Mouse (Mus musculus) kidney, adult 8-10 months (tissue): Measurements from ENCODE around the gene Dxo.
"Not testable (repeated sequence)": the region's sequence is repeated elsewhere in the genome, so short reads cannot be mapped to it uniquely, and the experiment has no call there.

ENCODE experiments used
- DNase-seq, 2 experiments: peaks; one replicate each; pipeline ENCODE4 v3.0.0; 2022

Dxo gene

DNA sequence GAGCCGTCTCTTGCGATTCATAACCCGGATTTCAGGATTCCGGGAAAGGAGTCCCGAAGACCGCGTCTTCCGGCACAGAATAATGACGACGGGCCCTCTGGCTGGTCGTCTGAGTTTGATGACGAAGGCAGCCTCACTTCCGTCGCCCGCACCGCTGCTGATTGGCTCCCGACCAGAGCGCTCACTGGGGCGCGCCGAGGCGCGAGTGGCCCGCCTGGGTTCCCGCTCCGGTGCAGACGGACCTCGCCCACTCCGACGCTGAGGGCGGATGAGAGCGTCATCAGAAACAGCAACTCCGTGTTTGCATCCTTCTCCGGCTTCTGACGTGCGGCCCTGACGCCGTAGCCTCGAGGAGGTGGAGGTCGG lies at the start of gene Dxo, which contains the start of gene Stk19:
TSS of gene Dxo (plus strand) at position 164 of the 366 bp plus-strand sequence.
TSS of gene Stk19 (minus strand) at position 90 of the 366 bp plus-strand sequence.
- peak; percentile 95 for DNase-seq

DNA sequence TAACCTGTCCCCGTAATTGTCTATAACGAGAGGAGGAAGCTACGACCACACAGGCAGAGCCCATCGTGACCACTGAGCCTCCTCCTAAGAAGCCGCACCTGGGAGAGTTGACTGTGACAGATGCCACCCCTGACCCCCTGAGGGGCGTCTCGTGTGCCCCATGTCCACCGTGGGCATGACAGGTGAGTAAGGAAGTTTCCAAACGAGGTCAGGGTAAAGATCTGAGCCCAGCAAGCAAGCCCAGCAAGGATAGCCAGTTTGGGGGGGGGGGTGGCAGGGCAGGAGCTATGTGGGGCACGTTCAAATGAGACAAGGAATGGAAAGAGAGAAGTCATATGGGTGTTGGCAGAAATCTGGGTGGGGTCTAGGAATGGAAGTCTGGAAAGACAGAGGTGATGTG lies 41.8 kb upstream of the Dxo start:
- DNase-seq, result no peak

DNA sequence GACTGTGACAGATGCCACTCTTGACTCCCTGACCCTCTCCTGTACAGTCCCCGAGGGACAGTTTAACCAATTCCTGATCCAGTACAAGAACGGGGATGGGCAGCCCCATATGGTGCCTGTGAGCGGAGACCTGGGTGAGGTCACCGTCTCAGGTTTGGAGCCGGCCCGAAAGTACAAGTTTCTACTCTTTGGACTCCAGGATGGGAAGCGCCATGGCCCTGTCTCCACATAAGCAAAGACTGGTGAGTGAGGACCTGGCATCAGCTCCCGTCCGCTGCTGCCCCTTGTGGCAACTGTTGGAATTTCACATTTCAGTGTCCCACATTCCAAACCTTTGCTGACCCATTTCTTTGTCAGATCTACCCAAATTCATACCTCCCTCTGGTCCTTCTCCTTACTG lies 41.2 kb upstream of the Dxo start:
- DNase-seq, result peak in 1 of 2 experiments; percentile 65

DNA sequence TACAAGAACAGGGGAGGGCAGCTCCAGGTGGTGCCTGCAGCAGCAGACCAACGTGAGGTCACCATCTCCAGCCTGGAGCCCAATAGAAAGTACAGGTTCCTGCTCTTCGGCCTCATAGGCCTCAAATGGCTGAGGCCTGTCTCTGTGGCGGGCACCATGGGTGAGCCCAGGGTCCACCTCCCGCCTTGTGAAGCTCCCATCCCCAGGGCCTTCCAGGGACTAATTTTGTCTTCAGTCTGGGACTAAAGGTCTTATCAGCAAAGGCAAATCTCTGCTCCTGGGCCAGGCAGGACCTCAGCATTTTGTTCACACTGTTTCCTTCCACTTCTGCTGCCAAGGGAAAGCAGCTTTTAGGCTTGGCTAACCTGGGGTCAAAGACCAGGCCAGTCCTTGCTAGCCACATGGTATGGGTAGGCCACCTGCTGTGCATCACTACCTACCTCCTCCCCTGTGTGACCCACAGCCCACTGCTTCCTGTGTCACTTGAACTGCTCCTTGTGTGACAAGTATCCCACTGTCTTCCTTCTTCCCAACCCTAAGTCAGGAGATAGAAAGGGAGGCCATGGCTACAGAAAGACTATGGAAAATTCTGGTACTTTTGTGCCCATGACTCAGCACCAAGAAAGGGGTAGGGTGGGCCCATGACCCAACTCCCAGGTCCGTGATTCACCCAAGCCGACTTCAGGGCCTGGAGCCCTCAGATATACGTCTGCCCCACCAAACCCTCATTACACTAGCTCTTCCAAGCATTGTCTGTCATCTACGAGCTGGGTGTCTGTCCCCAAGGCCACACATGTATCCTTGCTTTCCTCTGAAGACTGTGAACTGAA lies 40.3 kb upstream of the Dxo start:
- DNase-seq, result no peak

DNA sequence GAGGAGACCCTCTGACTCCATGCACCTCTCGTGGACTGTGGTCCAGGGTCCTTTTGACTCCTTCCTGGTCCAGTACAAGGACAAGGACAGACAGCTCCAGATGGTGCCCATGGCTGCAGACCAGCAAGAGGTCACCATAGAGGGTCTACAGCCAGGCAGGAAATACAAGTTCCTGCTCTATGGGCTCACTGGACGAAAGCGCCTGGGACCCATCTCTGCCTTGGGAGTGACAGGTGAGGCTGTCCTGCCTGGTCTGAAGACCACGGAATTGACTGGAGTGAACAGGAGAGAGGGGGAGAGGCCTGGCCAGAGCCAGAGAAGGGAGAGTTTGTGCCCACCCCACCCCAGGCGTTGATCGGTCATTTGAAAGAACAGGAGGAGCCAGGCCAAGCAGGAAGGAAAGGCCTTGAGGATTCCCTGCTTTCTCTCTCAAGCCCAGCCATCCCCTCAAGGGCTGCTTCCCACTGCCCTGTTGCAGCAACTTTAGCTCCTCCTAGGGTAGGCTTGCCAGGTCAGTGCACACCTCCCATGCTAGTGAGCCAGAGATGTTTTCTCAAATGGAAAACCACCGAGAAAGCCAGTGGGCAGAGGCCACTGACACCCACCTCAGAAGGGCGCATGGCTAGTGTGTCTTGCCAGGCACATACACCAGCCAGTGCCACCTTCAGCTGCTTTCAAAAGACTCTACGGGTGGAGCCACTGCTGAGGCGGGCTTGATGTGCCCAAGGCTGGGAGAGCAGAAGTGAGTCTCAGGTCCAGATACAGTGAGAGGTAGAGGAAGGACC lies 39.4 kb upstream of the Dxo start:
- DNase-seq, result not testable (repeated sequence)

DNA sequence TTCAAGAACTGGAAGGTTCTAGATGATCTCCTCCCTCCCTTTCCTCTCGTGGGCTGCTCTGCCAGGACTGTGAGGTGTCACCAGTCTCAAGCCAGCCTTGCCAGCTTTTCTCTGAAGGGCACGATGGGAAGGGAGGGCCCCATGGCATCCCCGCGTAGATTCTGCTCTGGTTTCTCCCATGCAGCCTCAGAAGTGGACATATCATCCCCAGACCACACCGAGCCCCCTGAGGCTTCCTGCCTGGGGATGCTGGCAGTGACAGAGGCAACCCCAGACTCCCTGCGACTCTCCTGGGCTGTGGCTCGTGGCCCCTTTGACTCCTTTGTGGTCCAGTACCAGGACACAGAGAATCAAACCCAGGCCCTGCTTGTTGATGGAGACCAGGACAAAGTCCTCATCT lies 38.7 kb upstream of the Dxo start:
- DNase-seq, result not testable (repeated sequence)

DNA sequence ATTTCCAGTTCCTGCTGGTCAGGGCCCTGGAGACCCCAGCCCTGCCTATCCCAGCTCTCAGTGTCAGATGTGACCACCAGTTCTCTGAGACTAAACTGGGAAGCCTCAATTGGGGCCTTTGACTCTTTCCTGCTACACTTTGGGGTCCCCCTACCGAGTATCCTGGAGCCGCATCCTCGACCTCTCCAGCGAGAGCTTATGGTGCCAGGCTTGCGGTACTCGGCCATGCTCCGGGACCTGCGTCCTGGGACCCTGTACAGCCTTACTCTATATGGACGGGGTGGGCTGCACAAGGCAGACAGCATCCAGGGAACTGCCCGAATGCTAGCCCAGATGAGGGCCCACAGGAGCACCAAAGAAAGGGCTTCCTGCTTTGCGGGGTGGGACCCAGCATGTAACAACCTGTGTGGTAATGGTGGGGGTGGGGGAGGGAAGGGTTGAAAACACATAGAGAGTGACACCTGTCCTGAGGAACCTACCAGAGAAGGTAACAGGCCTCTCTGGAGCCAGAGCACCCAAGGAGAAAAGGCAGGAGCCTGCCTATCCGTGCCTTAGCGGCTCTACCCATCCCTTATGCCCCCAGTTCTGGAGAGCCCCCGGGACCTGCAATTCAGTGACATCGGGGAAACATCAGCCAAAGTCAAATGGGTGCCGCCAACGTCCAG lies 37.8 kb upstream of the Dxo start:
- DNase-seq, result no peak

DNA sequence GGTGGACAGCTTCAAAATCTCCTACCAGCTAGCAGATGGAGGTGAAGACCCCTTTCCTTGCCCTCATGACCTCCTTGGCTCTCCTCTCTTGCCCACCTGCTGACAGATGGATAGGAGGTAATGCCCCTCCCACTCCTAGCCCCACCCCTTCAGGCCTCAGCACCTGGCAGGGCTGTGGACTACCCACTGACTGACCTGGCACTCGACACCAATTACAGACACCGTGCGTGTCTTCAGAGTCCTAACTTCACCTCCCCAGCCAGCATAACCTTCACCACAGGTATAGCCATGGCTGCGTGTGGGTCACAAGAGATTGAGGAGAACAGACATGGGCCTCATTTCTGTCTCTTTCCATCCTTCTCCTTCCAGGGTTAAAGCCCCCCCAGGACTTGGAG lies 37.3 kb upstream of the Dxo start:
- no peak for DNase-seq

DNA sequence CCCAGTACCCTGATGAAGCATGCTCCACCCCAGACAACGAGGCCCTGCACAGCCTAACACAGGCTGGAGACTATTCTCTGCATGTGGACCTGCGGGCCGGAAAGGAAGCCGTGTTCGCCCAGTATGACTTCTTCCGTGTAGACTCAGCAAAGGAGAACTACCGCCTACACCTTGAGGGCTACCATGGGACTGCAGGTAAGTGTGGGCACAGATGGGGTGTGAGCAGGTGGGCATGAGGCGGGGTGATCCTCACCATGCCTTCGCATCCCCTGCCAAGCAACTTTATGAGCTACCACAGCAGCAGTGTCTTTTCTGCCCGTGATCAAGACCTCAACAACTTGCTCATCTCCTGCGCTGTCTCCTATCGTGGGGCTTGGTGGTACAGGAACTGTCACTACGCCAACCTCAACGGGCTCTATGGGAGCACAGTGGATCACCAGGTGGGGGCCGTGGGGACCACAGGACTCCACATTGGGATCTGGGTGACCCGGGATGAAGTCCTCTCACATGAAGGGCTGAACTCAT lies 36.0 kb upstream of the Dxo start:
- not testable (repeated sequence) for DNase-seq

DNA sequence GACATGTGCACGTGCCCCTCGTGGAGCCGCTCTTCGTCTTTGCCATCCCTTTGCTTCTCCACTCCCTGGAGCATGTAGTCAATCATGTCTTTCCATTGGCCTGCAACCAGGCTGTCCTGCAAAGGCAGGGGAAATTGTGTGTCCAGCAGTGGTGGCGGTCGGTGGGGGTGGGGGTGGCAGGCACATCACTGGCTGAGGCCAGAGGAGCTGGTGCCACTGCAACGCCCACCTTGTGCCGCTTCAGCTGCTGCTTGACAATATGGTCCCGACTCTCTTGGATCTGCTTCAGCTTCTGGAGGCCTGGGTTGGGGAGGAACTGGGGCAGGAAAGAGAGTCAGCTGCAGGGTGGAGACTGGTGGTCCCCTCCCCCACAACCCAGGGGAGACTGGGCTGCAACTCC lies 34.1 kb upstream of the Dxo start:
- DNase-seq, result not testable (repeated sequence)

DNA sequence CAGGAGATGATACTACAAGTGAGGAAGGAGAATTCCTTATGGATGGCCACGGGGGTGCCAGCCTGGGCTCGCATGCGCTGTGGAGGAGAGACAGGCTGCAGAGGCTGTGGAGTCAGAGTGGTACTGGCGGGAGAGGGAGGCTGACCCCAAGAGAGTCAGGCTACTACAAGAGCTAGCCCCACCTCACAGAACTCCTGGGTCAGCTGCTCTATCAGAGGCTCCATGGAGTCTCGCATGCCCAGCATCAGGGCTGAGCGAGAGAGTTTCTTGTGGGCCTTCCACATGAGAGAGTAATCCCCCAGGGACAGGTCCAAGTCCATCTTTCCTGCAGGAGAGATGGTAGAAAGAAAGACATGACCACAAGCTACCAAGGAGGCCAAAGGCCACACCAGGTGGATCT lies 33.5 kb upstream of the Dxo start:
- DNase-seq, result not testable (repeated sequence)

DNA sequence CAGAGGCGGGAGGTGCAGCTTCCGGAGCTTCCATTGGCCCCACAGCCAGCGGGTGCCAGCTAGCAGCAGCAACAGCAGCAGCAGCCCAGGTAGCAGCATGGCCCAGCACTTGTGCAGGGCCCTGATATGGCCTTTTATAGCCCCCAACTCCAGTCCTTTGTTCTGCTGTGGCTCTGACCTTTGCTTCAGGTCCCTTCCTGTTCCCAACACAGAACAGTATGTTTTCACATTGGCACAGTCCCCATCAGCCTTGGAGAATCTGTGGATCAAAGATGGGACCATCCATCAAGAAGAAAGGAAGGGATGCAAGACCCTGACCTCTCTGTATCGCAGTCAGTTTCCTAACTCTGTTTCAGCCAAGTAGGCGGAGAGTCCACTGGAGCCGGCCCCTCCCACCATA lies 32.5 kb upstream of the Dxo start, which contains the start of gene Cyp21a1:
TSS of gene Cyp21a1 (minus strand) at position 261 of the 400 bp plus-strand sequence.
- DNase-seq, result not testable (repeated sequence)

DNA sequence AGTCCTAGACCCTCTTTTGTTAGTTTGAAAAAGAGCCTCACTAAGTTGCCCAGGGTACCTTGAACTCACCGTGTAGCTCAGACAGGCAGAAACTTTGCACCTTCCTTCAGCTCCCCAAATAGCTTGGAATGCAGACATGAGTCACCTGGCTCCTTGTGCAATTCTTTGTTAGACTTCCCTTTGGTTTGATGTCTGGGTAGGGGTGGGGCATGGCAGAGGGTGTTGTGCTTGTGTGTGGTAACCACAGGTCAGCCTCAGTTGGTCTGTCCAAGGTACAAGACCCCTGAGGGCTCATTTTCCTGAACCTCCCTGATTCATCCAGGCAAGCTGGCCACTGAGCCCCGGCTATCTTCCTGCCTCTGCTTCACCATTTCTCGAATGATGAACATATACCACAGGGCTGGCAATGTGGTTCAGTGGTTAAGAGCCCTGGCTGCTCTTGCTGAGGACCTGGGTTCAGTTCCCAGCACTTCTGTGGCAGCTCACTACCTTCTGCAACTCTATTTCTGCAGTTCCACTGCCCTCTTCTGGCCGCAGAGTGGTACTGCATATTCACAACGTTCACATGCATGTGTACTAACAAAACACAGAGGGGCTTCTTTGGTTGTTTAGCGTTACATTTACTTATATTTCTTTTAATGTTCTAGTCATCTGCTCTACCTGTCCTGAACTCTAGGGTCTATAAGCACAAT lies 31.8 kb upstream of the Dxo start:
- no peak for DNase-seq

DNA sequence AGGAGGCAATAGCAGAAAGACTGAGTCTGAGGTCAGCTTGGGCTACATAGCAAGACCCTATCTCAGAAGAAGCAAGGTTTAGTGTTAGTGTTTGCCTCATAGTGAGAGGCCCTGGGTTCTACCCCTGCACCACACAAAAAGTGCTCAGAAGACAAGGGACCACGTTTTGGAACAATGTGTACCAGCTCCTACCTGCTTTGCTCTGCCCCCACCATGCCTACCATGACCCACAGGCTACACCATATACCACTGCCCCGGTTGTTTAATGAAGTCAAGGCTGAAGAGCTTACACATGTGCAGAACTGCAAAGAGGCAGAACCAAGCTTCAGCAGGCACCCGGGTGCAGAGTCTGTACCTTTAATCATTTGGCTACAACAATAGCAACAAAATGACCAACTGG lies 29.6 kb upstream of the Dxo start:
- no peak for DNase-seq

DNA sequence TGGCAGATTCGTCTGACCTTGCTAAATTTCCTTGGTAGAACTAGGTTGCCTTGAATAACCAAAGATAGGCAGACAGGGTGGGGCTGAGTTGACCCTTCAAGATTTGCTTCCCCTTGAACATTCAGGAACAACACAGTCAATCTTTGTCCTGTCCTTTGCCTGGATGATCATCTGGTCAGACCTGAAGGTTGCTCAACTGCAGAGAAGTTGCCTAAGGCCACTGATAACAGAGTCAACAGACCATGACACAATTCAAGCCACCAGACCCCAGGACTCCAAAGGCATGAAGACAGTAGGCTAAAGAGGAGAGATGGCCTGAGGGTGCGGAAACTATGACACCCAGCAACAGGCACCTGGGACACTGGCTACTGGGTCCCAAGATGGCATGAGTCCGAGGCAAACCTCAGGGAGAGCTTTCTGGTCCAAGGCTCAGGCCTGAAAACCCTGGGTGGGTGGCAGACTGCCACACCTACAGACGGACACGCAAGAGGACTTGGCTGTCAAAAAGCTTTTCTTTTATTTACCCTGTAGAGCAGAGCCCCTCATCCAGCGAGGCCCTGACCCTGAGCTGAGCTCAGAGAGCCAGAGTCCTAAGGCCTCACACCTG lies 28.1 kb upstream of the Dxo start:
- no peak for DNase-seq

DNA sequence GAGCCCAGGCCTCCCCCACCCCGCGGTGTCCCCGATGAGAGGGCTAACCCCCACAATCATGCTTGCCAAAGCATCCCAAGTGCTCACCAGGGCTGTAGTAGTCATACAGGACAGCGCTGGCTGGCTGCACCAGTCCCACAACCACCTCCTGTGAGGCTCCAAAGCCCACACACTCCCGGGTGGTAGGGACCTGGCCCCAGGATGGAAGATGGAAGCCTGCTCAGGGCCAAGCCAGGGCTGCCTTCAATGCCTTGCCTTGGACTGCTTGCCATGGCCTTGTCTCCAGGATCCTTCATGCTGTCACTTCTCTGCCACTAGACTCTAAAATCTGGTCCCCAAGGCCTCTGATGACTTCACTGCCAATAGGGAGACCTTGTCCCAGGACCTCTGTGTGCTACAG lies 26.4 kb upstream of the Dxo start:
- DNase-seq, result not testable (repeated sequence)

DNA sequence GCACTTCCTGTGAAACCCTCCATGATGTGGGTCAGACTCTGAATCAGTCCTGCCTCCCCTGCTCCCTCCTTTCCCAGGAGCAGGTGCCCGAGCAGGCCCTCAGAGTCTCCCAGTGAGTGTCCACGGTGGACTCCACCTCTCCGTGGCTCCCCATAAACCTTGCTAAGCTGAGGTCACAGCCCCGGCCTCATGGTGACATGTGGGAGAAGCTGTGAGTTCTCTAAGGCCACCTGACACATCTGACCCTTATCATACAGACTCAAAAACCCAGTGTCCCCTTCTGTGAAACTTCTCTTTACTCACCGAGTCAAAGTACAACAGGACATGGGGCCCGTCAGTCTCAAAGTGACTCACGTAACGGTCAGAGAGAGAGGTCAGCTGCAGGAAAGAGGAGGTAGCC lies 26.0 kb upstream of the Dxo start:
- DNase-seq, result not testable (repeated sequence)

DNA sequence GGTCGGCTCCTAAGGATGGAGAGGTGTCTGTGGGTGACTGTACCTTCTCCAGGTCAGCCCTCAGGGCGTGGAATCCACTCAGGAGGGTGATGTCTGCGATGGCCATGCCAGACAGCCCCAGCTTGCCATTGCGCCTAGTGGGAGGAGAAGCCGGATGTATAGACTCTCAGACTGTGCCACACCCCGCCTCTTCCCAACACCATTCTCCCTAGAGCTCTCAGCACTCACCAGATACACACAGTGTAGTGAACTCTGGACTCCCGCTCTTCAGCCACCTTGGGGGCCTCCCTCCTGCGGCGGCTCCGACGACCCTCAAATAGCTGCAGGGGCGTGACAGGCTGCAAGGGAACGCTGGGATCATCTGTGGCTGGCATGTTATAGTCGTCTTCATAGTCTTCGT lies 25.5 kb upstream of the Dxo start:
- no peak for DNase-seq

DNA sequence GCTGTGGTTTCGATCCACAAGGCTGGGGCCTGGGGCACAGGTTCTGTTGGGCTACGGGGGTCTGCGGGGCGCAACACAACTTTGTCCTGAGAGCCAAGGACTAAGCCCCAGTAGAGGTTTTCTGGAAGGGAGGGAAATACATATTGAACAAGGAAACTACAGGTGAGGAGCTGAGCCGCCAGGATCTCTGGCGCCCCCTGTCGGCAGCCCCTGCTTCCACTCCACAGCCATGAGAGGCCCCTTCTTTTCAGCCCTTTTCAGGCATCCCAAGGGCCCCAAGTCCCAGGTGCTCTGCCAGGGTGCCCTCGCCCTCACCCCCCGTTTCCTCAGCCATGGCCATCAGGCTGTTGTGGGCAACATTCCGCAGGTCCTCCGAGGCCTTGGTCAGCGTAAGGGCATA lies 23.1 kb upstream of the Dxo start:
- peak in 1 of 2 experiments; percentile 32 for DNase-seq

DNA sequence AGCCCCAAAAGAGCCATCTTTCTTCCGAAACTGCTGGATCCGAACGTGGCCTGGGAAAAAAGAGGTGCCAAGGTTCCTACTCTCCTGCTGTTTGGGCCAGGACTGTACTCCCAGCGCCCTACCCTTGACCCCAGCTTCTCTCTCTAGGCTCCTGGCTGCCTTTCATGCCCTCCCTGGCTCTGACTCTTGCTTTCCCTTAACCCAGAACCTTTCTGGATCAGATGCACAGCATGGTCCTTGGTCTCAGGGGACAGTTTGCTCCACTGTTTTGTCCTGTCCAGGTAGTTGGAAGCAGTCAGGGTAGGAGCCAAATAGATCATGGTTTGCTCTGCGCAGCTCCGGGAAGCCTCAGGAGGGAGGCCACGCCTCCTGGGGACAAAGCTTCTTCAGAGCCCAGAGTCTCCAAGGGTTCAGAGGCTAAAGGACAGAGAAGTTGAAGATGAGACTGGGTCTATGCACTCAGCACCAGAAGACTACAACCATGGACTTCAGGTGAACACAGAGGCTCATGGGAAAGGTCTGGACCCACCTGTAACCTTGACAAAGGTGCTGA lies 21.9 kb upstream of the Dxo start:
- peak in 1 of 2 experiments; percentile 32 for DNase-seq

DNA sequence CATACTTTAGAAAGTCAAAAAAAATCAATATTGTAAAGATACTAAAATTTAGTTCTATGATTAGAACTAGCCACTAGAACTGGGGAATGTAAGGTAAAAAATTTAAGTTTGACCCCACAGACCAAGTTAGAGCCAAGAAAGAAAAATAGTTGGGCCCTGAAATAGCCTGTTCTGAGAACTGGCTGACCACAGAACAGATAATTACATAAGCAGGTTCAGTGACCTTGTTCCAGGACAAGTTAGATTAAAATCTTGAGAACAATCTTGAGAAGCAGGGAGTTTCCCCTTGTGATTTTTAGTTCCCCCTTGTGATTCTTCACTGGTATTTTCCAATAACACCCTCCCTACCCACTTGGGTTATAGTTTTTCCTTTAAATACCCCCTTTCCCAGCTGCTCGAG lies 6.0 kb upstream of the Dxo start:
- not testable (repeated sequence) for DNase-seq
